Mouse (Mus musculus): ENCODE data around the gene Grip1.

Grip1 gene

DNA sequence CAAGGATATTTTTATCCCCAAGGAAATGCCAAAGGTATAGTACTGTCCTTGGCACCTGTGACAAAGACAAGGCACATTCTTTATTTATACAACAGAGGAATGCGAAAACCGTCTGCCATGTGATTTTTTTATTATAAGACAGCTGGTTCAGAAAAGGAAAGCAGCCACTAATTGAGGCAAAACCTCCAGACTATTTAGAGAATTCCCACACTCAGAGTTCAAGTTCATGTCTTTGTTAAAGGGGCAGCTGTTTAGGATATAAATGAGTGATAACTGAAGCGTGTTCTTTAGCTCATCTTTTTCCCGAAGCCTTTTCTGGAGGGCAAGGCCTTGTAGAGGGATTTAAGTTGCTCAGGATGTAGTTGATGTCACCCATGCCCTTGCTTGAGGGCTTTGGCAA lies 126.4 kb downstream of the Grip1 start:
- no peak for DNase-seq

DNA sequence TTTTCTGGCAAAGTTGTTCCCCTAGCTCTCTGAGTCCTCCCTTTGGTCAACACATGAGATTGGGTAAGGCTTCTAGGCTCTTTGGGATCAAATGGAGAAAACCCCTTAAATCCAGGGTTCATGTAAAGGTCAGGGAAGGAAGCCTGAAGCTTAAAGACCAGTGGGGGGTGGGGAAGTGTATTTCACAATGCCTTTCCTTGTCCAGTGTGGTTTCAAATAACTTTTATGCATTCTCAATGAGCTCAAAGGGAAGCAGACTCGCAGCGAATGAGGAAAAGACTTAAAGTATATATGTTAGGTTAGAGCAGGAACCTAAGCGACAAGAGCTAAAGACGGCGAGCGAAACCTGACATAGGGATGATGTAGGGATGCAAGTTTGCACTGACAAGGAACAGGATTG lies 131.0 kb downstream of the Grip1 start:
- DNase-seq, result no peak

DNA sequence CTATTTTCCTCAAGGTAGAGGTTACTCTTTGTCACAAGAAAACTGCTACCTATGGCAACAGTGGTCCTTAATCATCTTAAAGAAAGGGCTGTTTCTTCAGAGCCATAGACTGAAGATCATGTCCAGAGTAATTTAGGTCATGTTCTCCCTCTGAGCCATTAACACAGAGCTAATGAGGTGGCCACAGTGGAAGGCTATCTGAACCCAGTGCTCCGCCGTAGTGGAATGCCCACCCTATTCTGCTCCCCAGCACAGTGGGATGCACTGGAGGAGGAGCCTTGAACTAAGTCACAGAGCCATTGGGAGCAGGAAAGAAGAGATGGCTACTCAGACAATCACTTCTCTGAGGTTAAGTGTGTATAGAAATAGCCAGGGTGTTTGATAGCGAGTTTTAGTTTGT lies 133.3 kb downstream of the Grip1 start:
- no peak for DNase-seq

DNA sequence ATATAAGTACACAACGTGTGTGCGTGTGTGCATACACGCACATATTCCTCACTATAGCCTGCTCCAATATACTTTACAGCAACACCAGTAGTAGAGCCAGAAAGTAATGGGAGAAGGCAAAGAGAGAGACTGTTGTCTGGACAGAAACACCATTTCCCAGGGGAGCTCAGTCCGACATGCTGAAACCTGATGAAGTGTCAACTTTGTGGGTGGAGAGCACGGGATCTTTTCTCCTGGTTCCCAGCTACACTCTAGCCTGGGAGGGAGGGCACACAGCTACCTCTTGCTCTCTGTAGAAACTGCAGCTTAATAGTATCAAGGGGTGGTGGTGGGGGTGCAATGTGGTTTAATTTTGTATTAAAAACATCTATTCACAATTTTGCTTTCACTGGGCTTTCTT lies 143.2 kb downstream of the Grip1 start:
- DNase-seq, result no peak

DNA sequence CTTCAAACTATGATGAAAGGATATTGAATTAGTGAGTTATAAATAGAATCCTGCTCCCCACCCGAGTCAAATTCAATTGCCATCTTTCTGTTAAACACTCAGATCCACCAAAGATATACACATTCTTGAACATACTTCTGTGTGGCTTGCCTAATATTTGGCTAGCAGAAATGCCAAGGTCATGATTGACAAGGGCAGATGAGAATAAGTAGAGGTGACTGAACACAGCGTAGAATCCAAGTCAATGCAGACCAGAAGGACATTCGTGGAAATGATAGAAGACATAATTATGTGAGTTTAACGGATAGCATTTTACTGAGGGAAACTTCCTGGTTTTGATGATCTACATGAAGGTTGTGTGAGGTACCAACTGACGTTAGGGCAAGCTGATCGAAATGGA lies 153.9 kb downstream of the Grip1 start:
- DNase-seq, result no peak

DNA sequence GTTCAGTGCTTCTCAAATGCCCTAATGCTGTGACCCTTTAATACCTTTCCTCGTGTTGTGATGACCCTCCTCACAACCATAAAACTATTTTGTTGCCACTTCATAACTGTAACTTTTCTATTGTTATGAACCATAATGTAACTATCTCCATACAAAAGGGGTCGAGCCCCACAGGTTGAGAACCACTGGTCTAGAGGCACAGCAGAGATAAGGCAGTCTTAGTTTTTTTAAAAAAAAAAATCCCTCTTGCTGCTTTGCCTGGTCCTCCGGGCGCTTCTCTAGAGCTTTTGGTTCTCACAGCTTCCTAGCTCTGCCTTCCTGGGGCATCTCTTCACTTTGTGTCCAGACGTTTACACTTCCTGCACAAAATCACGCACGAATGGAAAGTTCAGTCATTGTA lies 155.4 kb downstream of the Grip1 start:
- DNase-seq, result no peak

DNA sequence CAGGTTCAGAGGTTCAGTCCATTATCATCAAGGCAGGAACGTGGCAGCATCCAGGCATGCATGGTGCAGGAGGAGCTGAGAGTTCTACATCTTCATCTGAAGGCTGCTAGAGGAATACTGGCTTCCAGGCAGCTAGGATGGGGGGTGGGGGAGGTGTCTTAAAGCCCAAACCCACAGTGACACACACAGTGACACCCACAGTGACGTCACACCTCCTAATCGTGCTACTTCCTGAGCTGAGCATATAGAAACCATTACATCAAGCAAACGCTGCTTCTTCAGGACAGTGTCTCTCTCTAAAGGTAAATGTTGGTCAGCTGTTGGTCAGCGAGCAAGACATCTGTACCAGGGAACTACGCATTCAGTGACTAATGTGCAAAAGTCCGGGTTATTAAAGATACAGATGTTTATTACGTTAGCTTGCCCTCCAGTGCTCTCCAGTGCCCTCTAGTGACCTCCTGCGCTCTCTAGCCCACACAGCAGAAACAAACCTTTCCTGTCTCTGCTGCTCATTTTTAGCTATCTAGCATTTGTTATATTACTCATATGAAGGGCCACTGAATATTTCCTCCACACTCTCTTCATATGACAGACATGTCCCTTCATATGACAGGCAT lies 156.8 kb downstream of the Grip1 start:
- peak; percentile 30 to 42 for DNase-seq

DNA sequence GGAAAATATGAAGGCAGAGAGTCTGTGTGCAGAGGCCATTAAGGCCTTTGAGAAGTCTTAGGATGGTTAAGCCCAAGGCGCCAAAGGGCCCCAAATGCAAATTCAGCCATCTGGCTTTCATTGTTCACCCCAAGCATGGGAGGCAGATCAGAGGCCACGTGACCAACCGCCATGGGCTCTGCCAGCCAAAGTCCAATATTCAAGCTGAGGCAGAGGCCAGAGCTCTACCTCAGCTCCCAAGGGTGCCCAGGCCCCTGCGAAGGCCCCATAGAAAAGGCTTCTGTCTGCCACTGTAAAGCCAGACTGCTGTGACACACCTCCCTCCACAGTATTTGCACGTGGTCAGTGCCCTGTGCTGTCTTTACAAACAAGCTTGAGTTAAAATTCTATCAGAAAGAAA lies 158.4 kb downstream of the Grip1 start:
- no peak for DNase-seq

DNA sequence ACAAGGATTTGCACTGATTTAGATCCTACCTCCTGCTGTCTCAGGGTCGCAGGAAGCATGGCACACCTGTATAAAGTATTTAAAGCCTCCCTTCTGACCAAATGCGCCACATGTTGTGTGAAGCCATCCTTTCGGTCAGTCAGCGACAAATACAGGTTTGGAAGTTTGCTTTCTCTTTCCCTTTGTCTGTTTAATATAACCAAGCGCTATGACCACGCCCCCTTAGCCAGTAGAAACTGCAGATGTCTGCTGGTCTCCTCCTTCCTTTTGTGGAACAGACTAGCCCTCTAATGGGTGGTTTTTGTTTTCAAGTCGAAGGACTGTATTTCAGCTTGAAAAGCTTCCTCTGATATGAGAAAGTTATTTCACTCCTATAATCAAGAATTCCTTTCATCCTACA lies 161.1 kb downstream of the Grip1 start:
- no peak for DNase-seq

DNA sequence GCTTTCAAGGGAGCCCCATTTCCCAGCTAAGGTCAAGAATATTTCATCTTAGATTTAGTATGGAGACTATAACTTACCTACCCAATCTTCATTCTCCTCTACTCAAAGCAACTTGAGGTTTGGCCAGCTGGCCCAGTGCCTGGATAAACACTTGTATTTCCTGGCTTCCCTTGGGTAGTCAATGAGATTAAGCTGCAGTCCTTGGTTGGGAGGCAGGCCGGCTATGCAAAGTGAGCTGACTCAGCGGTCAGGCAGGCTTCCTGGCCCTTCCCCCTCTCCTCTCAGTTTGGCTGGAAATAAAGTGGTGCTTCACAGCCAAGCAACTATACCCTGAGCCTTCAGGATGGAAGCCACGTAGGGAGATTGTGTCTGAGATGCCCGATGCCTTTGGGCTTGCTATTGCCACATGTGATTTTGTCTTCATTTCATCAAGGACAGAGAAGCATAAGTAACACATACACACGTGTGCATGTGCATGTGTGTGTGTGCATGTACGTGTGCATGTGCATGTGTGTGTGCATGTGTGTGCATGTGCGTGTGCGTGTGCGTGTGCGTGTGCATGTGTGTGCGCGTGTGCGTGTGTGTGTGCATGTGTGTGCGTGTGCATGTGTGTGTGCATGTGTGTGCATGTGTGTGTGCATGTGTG lies 161.7 kb downstream of the Grip1 start:
- no peak for DNase-seq

DNA sequence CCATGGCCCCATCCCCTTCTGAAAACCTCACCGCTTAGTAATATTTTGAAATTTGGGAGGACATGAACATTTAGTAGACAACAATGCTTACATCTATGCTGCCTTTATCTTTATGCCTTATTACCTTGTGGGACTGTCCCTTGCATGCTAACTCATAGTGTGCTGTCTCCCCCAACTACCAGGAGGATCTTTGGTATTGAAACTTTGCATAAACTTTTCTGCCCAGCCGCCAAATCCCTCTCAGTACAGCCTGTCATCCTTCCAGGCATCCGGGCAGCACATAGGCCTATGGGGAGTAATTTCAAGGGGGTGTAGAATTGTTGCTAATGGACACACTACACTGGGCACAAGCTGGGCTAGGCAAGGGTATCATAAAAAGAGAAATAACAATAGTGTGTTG lies 162.4 kb downstream of the Grip1 start:
- no peak for DNase-seq

DNA sequence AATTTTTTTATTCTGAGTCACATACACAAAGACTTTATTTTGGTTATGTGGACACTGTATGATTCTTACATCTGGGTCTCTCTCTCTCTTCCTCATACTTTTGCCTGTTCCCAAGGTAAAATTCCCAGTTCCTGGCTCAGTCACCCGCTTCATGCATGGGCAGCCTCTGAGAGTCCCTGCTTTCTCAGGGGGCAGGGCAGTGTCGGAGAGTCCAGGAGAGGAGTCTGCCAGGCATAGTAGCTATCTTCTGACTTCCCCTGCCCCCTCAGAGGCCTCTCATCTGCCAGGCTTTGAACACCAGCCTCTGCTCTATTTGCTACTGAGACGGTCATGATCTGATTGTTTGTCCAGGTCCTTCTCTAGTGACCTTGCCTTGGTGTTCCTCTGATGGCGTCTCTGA lies 175.0 kb downstream of the Grip1 start:
- no peak for DNase-seq

DNA sequence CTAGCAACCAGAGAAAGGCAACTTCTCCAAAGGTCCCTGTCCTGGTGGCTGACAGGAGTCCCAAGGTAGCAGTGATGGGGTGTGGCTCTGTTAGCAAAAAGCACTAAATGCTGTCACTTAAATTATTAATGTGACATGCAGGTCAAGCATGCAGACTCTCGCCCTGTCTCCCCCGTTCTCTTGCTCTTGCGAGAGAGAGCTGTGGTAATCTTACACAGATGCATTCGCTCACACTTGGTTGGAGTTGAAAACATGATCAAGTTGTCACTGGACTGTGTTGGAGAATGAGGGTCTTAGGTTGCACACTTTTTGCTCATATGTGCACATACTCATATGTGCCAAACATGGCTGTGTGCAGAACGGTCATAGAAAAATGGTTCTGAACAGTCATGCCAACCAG lies 176.8 kb downstream of the Grip1 start:
- DNase-seq, result no peak

DNA sequence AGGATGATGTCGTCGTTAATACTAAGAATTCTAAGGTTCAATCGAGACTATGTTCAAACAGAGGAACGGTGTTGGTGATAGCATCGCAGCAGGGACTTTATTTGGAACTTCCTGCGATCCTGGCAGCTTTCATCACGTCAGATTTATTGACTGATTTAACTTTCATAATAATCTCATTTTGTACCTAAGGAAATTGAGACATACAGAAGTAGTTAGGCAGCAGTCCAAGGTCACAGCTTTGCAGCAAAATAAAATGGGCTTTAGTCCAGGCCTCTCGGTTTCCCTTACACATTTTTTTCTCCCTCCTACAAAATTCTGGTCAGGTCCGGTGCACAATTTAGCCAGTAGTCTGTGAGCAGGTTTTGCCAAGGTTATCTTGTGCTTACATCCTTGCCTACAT lies 178.3 kb downstream of the Grip1 start:
- no peak for DNase-seq

DNA sequence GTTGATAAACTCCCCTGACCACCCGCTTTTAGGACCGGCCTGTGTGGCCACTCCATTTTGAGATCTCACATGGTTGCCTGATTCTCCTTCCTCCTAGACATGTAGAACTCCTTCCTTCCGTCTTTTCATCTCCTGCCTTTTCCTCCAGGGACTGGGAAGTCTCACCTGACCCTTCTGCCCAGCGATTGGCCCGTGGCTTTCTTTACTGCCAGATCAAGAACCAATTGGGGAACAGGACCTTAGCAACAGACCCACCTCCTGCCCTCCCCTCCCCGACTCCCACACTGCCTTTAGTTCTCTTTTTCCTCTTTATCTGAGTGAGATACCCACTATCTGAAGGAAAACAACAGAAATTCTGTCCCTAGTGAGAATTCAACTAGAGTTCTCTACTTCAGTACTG lies 180.9 kb downstream of the Grip1 start:
- DNase-seq, result no peak

DNA sequence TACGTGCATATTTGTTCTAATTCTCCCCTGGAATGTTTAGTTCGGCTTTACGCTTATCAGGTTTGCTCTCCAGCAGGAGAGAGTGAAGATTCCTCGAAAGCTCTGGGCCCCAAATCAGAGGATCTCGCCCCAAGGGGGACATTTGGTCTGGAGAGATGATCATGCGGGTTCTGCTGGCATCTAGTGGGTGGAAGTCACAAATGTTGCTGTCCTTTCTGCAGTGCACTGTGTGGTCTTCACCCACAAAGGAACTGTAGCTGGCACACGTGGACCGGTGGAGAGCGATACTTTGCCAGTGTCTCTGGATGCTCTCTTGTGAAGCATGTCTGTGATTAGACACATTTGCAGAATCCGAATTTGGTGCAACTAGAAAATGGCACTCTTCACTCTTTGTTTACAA lies 186.9 kb downstream of the Grip1 start:
- no peak for DNase-seq

DNA sequence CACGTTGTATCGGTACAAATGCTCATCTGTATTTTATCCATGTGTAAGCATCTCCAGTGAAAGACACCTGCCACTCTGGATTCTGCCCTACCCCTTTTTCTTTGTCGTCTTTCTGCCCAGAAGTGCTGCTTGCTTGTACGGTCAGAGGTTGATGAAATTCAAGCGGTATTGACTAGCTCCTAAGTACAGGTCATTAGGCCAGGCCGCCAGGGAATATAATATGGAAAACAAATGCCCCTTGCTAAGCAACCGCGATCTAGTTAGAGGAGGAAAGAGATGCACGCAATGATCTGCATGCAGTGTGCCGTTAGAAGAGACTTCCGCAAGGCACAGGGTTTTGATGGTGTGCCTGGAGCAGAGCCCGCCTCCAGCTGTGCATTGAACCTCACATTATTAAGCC lies 187.4 kb downstream of the Grip1 start:
- no peak for DNase-seq

DNA sequence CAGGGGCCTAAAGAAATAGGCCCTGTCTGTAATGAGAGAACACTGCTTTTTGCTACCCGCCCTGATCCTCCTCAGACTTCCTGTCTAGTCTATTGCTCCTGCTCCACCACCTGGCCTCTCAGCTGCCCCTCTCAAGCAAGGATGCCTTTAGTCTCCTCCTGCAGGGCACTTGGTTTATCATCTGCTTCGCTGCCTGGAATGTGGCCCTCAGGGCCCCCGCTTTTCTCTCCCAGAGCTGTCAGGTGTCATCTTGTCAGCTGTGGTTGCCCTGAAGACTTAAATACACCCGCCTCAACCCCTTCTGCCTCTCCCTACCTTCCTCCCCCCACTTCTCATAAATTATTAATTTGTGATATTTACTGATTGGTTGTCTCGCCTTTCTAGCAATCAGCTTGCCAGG lies 190.7 kb downstream of the Grip1 start:
- no peak for DNase-seq

DNA sequence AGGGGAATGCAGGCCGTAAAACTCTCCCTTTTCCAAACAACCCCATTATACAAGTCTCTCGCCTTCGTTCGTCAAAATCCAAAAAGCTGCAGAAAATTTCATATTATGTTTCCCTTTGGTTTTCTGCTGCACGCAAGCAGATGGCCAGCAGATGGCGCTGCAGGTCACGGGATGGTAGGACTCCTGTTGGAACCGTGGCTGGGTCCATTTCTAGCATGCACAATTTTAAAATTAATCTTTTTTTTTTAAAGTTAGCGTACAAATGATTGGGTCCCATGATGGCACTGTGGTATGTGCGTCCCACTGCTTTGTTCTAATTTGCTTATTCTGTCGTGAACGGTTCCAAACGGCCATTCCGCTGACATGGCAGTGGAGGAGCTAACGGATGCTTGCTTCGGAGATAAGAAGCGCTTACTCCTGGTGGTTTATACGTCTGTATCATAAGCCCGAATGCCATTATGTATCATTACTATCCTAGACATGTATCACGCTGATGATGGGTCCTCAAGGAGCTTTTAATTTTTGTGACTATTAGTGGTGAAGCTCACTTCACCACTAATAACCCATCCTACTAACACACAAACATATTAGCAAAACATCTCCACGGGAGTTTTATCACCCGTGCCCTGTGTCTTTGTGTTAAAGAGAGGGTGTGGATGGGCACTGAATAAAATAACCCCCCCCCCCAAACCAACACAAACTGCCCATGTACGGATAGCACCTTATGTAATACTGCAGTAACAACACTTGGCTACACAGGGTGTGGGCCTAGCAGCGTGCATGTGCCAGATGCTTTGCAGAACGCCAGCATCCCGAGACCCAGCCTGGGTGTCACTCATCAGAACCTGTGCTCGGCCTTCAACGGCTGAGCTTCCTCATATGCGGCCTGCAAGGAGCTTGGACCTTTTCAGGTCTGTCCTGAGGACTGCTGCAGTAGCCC lies 193.1 kb downstream of the Grip1 start:
- peak; percentile 13 to 17 for DNase-seq

DNA sequence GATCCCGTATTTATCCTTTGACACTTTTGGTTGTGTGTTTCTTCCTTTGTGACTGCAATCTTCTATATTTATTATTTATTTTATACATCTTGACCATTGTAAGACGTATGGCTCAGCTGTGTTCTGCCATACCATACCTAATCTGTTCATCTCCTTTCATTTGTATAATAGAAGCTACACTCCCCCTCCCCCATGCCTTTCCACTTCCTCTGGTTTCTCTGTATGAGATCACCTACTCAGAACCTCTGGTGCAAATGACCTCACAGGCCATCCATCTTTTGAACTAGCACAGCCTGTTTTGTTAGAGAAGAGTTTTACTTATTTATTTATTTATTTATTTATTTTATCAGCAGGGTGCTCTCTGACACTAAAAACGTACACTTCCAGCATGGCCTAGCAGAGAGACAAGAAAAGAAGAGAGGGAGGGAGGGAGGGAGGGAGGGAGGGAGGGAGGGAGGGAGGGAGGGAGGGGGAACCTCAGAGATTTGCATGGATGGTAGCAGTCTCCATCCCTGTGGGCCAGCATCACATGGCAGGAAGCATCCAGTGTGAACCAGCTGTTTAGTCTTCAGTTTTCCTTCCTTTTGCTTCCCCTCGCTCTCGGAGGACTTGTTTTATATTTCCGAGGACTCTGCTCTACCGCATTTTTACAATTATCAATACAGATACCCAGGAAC lies 207.2 kb downstream of the Grip1 start:
- no peak for DNase-seq

DNA sequence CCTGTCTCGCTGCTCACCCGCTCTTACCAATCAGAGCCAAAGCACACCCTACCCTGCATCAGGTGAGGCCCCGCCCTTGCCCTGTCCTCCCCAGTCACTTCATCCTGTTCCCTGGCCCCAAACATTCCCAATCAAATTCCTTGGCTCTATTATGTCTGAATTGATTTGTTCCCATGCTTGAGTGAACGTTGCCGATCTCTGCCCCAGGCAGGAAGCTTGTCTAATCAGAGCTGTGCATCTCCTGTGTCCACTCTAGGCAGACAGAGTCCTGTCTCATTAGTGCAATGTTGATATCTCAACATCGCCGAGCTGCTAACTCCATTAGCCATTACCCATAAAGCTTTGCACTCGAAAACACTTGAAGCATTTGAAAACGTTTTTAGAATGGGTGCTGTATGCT lies 210.0 kb downstream of the Grip1 start:
- no peak for DNase-seq

DNA sequence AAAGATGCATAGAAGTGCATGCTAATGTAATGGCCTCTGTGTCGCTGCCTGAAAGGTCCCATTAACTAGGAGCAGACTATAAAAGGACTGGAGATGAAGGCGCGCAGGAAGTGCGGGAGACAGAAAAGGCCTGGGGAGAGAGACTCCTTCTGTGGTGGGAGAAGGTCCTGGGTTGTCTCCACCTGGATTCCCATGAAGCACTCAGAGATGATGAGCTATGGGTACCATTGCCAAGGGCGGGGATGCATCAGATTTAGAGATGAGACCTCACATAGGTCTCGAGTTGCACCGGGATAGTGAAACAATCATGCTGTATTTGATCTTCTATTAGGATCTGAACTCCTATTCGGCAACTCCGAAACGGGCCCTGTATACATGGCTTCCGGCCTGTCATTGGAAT lies 212.8 kb downstream of the Grip1 start:
- no peak for DNase-seq

DNA sequence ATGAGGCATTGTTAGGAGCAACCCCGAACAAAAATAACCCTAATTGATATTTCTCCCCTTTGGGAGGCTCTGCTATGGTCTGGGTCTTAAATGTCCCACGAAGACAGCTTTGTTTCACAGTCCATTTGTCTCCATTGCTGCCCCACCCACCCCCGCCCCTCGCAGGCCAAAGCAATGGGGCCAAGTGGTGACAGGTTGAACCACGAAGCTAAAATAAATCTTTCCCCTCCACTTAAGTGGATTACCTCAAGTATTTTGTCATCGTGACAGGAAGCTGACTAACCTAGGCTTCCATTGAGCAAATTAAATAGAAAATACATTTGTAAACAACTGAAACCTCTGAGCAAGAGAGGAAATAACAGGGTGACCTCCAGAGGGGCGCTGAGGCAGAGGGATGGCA lies 216.8 kb downstream of the Grip1 start:
- no peak for DNase-seq

DNA sequence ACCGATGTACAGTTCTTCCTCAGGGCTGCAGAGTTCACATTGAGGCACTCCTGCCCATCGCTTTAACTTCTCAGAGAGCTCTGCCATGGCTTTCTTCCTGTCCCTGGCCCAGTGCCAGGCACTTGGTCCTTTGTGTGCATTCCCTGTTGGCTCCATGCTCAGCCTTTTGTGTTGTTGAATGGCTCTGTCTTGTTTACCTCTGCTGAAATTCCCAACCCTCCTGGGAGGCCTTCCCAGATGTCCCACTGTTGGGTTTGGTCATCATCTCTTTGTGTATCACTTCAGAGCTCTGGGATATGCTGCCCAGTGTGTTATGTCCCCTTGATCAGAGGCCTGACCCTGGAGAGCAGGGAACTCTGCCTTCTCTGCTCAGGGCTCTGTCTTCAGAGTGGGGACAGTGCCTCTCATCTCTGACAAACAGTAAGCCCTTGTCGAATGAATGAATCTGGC lies 230.8 kb downstream of the Grip1 start:
- DNase-seq, result no peak

All from B cell, adult 2 months (primary cell).